Mouse (Mus musculus) olfactory bulb, adult 2 months (tissue): ENCODE results near the gene Cdh4.
A peak's percentile ranks its signal among the peaks of the same experiment; 100 is the strongest.

ENCODE experiments used
- CTCF ChIP-seq: fragments of 200-500 bp; IDR thresholded peaks from 2 replicates; pipeline ENCODE4 v1.5.1; 2012; ENCODE audit warnings: low read depth, mild to moderate bottlenecking, low read length, moderate library complexity; ENCODE audit not compliant: insufficient read depth
- POLR2A ChIP-seq: fragments of 200-500 bp; IDR thresholded peaks from 2 replicates; pipeline ENCODE4 v1.6.1; 2012; ENCODE audit warnings: mild to moderate bottlenecking, low read depth, low read length, moderate library complexity; ENCODE audit not compliant: insufficient read depth

DNA sequence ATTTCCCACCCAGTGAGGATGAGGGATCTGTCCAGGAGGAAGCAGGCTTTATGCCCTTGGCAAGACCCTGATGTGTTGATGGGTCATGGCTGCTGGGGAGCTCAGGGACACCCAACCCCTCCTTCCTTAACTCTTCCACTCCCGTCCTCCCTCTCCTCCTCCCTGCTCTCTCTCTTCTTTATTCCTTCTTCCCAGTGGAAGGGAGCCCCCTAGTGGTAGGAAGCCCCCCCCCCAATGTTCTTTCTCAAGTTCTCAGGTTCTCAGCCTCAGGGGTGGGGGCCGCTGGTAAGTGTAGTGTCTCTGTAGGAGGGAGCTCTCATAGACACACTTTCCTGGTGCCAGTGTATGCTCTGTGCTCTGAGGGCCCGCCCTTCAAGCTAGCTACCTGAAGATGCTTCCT lies 421.0 kb downstream of the Cdh4 start:
- TF ChIP-seq POLR2A (no peak), CTCF (peak; percentile 49)
